Mouse (Mus musculus) yolk sac, embryonic 10.5 days (tissue): ENCODE data around the gene Mki67.
"Not testable (repeated sequence)": the region's sequence is repeated elsewhere in the genome, so short reads cannot be mapped to it uniquely, and the experiment has no call there.

Source experiments
- DNase-seq: peaks from one replicate; pipeline ENCODE4 v3.0.0-alpha.2; 2017; ENCODE audit warnings: low spot score

Mki67 gene

DNA sequence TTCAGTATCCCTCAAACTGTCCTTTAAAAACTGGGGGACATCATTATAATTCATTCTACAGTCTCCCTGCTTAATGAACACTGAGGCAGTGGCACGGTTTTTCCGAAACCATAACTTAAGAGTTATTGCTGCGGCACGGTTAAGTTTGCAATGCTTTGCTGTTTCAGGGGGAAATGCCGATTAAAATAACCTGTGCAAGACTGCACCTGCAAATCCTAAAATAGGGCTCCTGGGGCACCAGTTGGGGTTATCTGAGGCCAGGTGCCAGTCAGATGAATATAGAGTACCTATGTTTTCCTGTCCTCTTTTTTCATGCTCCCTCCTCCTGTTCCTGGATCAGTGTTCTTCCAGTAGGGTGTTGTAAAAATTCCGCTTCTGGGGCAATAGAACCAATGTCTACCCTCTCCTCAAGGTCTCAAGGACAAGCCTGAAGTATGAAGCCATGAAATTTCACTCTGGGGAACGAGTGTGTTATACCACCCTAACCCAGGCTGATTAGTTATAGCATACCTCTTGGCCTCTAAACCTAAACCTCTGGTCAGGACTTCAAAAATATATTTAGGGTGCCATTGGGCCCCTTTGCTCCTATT is 902 bp upstream of the Mki67 start:
- no peak for DNase-seq

DNA sequence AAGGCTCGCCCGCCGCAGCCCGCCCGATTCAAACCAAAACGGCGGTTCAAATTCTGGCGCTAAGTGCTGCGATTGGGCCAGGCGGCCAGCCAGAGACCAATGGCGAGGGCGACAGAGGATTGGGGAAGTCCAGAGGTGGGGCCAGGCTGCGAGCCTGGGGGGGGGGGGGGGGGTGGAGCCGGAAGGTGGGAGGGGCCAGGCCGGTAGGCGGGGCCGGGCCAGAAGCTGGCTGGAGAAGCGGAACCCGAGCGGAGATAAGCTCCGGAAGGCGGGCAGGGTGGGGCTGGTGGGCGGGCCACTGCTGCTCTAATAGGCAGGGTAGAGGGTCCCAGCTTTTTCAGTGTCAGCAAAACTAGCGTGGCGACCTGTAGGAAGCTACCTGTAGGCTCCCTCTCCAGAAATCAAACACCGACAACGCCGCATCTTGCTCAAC is 300 bp upstream of the Mki67 start:
- DNase-seq, result peak; percentile 99

DNA sequence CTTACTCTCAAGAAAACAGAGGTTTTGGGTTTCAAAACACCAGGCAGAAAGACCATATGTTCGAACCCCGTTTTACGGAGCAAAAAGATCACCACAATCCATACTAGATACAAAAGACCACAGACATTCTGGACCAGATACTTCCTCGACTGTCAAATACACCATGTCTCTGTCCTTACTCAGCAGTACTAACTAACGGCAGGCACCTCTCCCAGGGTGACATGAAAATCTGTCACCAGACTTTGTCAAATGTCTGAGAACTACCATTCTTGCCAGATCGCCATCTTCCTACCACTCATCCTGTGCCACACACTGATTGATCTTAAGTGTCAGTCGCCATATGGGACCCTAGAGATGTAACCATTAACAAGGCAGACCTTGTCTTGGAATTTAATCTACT is 995 bp downstream of the Mki67 start:
- no peak for DNase-seq

DNA sequence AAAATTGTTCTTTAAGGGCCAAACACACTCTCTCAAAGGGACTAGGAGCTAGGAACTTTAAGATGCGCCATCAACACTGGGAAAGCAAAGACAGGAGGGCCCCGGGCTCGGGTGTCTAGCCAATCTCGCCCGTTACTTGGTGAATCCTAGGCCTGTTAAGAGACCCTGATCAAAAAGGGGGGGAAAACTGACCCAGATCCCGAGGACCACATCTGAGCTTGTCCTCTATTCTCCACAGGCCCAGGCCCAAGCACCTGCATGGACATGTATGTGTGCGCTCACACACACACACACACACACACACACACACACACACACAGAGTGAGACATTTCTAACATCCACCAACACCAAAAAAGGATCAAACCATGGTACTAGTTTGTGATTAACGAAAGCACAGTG is 2.8 kb downstream of the Mki67 start:
- DNase-seq, result no peak

DNA sequence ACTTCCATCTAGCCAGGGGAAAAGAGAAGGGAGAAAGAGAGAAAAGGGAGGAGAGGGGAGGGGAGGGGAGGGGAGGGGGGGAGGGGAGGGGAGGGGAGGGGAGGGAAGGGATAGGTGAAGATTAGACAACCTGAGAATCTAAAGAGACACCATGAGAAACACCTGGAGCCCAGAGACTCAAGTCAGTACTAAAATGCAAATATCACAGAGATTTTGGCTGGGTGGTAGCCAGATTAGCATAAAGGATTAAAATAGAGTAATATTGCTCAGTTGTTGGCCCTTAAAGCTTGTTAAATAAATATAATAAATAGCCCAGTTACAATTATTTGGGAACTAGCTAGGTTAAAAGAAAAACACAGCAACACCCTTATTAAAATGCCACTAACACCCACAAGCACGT is 3.6 kb downstream of the Mki67 start:
- no peak for DNase-seq

DNA sequence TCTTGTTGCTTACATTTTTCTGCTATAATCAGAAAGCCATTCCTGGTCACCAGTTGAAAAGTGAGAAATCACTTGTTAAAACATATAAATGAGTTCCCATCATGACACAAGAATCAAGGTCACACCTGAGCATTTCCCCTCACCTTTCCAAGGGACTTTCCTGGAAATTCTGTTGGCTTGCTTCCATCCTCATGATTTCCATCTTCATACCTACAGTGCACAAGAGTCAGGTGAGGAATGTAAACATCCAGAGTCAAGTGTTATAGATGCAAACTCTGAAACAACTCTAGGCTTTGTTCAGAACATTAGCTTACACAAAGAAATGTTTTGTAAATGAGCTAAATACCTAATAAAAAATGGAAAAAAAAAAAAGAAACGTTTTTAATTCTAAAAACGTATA is 5.5 kb downstream of the Mki67 start:
- DNase-seq, result no peak

DNA sequence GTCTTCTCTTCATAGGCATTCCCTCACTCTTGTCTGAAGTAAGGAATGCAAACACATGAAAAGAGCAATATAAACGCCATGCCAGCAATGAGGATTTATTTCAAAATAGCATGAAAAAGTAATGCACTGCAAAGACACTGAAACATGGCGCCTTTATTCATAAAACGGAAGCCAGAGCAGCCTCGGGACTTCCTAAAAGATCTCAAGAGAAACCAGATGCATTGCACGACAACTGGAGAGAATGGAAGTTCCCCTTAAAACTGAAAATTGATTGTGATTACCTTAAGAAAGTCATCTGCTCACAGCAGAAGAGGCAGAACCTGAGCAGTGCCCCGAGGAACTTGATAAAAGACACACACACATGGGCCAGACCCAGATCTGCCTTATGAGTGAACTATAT is 10.4 kb downstream of the Mki67 start:
- DNase-seq, result no peak

DNA sequence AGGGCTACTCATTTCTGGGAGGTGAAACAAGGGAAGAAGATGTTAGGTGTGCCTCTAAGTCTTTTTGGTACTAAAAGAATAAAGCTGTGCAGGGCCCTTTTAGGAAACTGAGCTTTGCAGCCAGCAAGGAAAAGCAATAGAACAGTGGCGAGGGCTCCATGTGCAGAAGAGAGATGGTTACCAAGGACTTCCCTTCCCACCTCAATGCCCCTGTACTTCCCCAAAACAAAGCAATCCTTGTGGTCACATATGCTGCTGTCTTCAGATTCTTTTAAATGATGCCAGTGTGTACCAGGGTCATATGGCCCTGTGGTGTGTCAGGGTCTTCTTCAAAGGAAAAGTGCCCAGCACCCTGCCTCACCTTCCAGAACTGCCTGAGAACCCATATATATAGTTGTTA is 11.1 kb downstream of the Mki67 start:
- DNase-seq, result no peak

DNA sequence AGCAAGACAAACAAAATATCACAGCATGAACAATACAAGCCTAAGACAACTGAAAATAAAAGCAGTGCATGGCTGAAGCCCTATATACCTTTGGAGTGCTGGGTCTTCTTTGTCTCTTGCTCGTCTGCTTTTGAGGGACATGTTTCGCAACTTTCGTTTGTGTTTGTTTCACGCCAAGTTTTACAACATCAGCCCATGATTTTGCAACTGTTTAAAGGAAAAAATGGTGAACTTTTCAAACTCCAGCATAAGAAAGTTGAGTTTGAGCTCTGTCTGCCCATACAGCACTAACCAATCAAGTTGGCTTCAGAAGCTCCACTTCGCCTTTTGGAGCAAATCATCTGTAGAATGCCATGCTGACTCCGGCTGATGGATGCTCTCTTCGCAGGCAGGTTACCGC is 11.9 kb downstream of the Mki67 start:
- DNase-seq, result peak; percentile 32

DNA sequence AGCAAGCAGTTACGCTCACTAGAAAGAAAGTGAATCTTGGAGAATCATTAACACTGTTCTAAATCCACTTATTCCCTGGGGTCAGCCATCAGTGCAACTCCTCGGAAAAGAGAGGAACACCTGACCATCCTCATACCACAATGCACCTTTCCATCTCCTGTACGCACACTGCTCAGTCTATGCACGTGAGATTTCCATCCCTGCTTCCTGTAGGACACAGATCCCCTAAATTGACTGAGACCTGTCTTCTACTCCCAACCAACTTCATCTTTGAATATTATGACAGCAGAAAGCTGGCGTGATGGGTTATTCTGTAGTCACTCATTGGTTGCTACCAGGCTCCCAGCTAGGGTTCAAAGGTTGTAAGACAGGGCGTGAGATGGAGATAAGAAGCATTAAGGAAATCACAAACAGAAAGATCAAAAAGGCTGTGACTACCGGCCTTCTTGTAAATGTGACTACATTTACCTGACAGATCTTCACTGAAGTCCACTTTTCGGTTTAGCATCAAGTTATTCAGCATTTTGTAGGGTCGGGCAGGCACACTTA is 12.5 kb downstream of the Mki67 start:
- peak; percentile 54 for DNase-seq

DNA sequence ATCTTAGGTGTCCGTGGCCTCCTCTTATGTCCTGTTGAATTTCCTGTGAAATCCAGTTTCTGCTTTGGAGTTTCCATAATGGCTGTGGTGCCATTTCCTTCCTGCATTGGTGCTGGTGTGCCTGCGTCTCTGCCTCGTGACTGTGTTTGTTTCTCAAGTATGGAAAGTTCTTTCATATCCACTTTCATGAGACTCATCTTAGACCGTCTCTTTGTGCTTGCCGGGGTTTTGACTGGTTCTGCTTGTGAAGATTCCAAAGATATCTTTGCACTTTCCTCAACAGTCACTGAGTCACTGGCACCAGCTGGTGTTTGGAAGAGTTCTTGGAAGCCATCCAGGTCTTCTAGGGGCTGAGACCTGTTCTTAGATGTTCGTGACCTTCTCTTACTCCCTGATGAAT is 16.8 kb downstream of the Mki67 start:
- DNase-seq, result not testable (repeated sequence)

DNA sequence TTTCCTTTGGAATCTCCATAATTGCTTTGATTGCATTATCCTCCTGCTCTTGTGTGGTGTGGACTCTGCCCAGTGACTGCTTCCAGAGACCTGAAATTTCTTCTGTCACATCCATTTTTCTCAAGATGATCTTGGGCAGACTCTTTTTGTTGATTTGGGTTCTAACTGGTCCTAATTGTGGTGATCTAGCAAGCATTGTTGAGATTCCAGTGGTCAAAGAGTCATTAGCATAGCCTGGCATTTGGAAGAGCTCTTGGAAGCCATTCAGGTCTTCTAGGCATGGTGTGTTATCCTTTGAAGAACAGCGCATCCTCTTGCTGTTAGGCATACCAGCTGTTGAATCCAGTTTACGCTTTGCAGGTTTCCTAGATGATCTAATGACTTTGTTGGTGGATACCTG is 17.8 kb downstream of the Mki67 start:
- no peak for DNase-seq

DNA sequence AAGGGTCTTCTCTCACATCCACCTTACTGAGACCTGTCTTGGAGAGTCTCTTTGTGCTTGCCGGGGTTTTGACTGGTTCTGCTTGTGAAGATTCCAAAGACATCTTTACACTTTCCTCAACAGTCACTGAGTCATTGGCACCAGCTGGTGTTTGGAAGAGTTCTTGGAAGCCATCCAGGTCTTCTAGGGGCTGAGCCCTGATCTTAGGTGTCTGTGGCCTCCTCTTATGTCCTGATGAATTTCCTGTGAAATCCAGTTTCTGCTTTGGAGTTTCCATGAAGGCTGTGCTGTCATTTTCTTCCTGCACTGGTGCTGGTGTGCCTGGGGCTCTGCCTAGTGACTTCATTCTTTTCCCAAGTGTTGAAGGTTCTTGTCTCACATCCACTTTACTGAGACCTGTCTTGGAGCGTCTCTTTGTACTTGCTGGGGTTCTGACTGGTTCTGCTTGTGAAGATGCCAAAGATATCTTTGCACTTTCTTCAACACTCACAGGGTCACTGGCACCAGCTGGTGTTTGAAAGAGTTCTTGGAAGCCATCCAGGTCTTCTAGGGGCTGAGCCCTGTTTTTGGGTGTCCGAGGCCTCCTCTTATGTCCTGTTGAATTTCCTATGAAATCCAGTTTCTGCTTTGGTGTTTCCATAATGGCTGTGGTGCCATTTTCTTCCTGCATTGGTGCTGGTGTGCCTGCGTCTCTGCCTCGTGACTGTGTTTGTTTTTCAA is 19.0 kb downstream of the Mki67 start:
- DNase-seq, result not testable (repeated sequence)

DNA sequence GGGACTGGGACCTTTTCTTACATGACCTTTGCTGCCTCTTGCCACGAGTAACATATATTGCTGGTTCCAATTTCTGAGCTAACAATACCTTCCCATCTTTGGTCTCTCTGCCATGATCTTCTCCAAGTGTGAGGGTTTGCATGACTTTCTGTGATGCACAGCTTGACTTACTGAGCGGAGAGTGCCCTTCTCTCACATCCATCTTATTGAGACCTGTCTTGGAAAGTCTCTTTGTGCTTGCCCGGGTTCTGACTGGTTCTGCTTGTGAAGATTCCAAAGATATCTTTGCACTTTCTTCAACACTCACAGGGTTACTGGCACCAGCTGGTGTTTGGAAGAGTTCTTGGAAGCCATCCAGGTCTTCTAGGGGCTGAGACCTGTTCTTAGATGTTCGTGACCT is 20.0 kb downstream of the Mki67 start:
- no peak for DNase-seq

DNA sequence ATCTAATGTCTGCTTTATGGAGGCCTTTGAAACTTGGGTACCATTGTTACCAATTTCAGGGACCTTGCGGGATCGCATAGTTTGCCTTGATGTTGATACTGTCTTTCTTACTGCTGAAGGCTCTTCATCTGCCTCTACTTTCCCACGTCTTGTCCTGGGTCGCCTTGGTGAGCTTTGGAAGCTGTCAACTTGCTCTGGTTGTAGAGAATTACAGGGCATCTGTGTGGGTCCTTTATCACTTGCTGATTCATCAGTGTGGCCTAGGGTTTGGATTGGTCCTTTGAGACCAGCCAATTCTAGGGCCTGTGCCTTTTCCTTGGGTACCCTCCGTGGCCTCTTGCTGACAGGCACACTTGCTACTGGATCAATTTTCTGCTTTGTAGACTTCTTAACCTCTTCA is 21.4 kb downstream of the Mki67 start:
- no peak for DNase-seq

DNA sequence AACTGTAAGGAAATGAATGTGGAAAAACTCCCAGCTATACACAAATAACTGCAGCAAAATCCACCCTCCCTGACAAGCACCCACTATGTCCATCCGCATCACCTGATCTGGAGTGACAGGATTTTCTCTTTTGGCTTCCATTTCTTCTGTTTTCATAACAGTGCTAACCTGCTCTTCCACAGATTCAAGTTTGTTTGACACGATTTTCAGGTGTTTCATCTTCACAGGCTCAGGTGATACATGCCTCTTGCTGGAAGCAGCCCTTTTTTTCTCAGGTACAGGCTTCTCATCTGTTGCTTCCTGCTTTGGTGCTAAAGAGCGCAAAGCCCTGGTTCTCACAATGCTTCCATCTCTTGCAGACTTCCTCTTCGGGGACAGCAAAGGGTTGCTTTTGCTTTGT is 22.0 kb downstream of the Mki67 start:
- no peak for DNase-seq

DNA sequence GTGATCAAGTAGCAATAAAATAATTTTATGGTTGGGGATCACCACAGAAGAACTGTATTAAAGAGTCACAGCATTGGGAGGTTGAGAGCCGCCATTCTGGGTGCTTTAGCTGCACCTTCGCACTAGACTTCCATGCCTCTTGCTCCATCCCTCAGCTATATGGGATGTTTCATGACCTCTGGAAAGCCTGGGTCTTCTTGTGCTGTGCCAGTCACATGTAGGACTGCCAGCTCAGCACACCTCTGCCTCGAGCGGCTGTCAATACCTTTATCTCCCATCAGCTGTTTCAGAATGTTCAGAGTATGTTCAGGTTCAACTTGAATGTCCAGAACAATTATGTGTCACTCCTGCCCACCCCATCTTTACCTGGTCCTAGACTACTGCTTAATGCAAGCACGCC is 24.2 kb downstream of the Mki67 start:
- DNase-seq, result no peak

DNA sequence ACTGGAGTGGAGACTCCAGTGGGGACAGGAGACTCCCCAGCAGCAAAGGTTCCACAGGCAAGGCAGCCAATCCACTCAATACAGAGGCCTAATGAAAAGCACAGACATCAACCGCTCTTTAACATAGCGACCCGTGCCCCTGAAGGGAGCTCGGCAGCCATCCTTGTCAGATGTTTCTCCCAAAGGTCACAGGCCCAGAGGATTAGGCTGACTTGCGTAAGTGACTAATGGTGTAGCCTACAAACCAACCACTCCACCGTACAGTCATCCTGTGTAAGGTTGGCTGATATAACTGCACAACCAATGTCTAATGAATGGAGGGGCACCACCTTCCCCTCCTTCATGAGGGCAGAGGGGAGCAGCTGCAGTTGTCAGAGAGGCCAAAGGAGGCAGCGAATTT is 26.8 kb downstream of the Mki67 start:
- DNase-seq, result no peak

DNA sequence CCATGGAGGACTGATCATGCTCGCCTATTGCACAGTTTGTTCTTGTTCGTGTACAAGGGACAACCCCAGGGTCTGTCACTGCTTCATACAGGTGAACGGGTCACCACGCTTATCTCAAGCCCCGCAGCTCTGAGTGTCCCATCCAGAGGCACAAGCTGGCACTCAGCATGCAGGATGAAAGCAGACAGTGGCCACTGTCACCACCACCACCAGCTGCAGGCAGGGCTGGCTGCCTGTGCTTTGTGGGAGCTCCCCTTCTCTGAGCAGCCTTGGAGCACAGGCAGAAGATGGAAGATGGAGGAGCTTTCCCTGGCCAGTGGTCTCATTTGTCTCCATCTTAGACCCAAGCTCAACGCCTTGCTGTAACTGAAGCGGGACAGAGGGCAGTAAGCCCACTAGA is 31.2 kb downstream of the Mki67 start:
- DNase-seq, result no peak

DNA sequence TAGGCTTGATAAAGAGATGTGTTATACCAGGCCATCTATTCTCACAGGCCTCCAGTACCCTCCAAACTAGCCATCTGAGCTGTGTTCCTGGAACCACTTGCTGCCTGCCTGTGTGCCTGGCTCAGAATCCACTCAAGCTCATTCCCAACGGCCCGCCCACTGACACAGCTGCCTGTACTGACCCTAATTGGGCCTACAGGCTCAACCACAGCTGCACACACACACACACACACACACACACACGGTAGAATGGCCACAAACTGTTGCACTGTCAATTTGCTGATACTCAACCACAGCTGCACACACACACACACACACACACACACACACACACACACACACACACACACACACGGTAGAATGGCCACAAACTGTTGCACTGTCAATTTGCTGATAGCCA is 32.1 kb downstream of the Mki67 start:
- DNase-seq, result not testable (repeated sequence)

DNA sequence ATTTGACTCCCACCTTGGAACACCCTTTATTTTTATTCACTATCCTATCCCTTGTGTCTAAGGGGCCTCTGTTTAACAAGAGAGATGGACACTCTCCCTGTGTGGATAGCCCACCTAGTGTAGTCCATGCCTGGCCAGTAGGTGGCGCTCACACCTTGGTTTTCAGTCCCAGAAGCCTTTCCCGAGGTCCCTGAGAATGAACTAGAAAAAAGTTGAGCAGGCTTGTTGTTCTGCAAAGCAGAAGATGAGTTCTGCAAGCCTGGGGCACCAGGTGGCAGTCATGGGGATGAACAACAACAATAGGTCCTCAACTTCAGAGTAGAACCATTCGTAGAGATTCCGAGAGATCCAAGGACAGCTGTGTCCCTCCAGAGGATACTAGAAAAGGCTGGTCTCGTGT is 35.8 kb downstream of the Mki67 start:
- DNase-seq, result no peak

DNA sequence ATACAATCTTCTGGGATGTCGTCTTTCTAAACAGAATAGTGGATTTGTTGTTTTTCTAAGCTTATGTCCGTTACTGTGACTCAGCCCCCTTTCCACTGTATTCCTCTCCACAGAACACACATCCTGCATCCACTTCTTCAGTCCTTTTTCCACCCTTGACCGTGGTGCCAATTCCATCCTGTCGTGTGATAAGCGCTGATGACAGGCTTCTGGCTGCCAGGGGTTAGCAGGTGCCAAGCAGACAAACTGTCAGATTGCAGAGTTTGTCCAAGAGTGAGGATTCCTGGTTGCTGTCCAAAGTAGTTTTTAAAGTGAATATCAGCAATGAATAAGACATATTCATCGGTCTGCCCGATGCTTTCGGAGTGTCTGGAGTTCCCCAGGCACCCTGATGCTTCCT is 39.4 kb downstream of the Mki67 start:
- DNase-seq, result no peak

DNA sequence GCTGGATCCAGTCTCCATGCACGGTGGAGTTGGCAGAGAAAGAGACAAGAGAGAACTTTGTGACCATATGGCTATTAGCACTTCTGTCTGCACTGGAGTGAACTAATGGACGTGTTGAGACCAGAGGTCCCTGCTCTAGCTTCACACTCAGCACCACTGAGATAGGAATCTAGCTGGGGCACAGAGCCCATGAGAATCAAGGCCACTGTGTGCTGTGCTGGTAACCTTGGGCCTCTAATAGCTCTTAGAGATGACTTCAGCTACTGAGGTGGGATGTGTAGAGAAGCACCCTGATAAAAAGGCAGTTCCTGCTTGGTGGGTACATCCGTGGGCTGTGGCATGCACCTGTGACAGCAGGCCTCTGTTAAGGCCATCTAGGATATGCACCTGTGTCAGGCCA is 42.6 kb downstream of the Mki67 start:
- no peak for DNase-seq
